Mouse (Mus musculus): ENCODE measurements around the gene Fam57b. TPM values are rescaled to one million over a fixed set of nuclear protein-coding genes. Genes with fewer than 3 reads are reported as not detected.

Gene Fam57b
- polyA plus RNA-seq, 1 experiment from 2014 or later, result 52.8 TPM

GRCm38 (mm10) chr7:126847421-126848398 is 50.2 kb downstream of the Fam57b start:
- Histone ChIP-seq H3K27ac (ENCODE audit: low read depth, low read length) (peak overlapping the region; percentile 54; the same call in 1 of the 2 replicates), H3K36me3 (ENCODE audit: control insufficient read depth, insufficient read depth, low read length) (peaks cover 6% of the 10 kb centered on the region; the same call in 1 of the 2 replicates), H3K9me3 (ENCODE audit: control insufficient read depth, low read length) (no peaks in the 10 kb centered on the region), H3K9ac (ENCODE audit: low read depth, low read length) (peak overlapping the region; percentile 81), H3K4me3 (ENCODE audit: low read length) (peak overlapping the region; percentile 61), H3K27me3 (replicated peaks; ENCODE audit: control insufficient read depth, insufficient read depth, low read length) (0 out of 2 replicates have a peak, but pooled peaks cover 2% of the 10 kb centered on the region), H3K4me2 (ENCODE audit: low read length) (peak overlapping the region; percentile 99), H3K4me1 (ENCODE audit: control insufficient read depth, insufficient read depth, low read depth, low read length) (peaks cover 13% of the 10 kb centered on the region)
- under 1% methylated on average over 53 of the region's 74 CpGs for WGBS
- ATAC-seq, result peak; percentile 55

GRCm38 (mm10) chr7:126848794-126849193 is 51.3 kb downstream of the Fam57b start:
- H3K4me2 ChIP-seq (ENCODE audit: low read length), result peak overlapping the region; percentile 99
- H3K4me1 ChIP-seq (ENCODE audit: control insufficient read depth, insufficient read depth, low read depth, low read length), result peaks cover 13% of the 10 kb centered on the region
- 0 out of 2 replicates have a peak, but pooled peaks cover 2% of the 10 kb centered on the region for H3K27me3 ChIP-seq (replicated peaks; ENCODE audit: control insufficient read depth, insufficient read depth, low read length)
- peaks cover 10% of the 10 kb centered on the region; the same call in 1 of the 2 replicates for H3K36me3 ChIP-seq (ENCODE audit: control insufficient read depth, insufficient read depth, low read length)
- H3K27ac ChIP-seq (ENCODE audit: low read depth, low read length), result peak overlapping the region; percentile 62; the same call in 1 of the 2 replicates
- no peaks in the 10 kb centered on the region for H3K9me3 ChIP-seq (ENCODE audit: control insufficient read depth, low read length)
- peak overlapping the region; percentile 61 for H3K4me3 ChIP-seq (ENCODE audit: low read length)
- peak overlapping the region; percentile 81 for H3K9ac ChIP-seq (ENCODE audit: low read depth, low read length)
- WGBS, result 19% methylated on average over 10 of the region's 10 CpGs
- peak; percentile 28 for ATAC-seq

GRCm38 (mm10) chr7:126850161-126850560 is 52.7 kb downstream of the Fam57b start:
- Histone ChIP-seq H3K4me3 (ENCODE audit: low read length) (no peak overlapping the region), H3K27ac (ENCODE audit: low read depth, low read length) (no peak overlapping the region), H3K27me3 (replicated peaks; ENCODE audit: control insufficient read depth, insufficient read depth, low read length) (0 out of 2 replicates have a peak, but pooled peaks cover 2% of the 10 kb centered on the region), H3K4me2 (ENCODE audit: low read length) (no peak overlapping the region), H3K4me1 (ENCODE audit: control insufficient read depth, insufficient read depth, low read depth, low read length) (peaks cover 13% of the 10 kb centered on the region), H3K9me3 (ENCODE audit: control insufficient read depth, low read length) (no peaks in the 10 kb centered on the region), H3K36me3 (ENCODE audit: control insufficient read depth, insufficient read depth, low read length) (peaks cover 12% of the 10 kb centered on the region; the same call in 1 of the 2 replicates), H3K9ac (ENCODE audit: low read depth, low read length) (no peak overlapping the region)
- 87% methylated on average over 6 of the region's 6 CpGs for WGBS
- ATAC-seq, result no peak

- Histone ChIP-seq H3K9ac (ENCODE audit: low read depth, low read length) (no peak overlapping the region), H3K4me1 (ENCODE audit: control insufficient read depth, insufficient read depth, low read depth, low read length) (peaks cover 13% of the 10 kb centered on the region), H3K36me3 (ENCODE audit: control insufficient read depth, insufficient read depth, low read length) (peaks cover 17% of the 10 kb centered on the region; the same call in 1 of the 2 replicates), H3K27me3 (replicated peaks; ENCODE audit: control insufficient read depth, insufficient read depth, low read length) (0 out of 2 replicates have a peak, but pooled peaks cover 2% of the 10 kb centered on the region), H3K9me3 (ENCODE audit: control insufficient read depth, low read length) (no peaks in the 10 kb centered on the region), H3K27ac (ENCODE audit: low read depth, low read length) (no peak overlapping the region), H3K4me2 (ENCODE audit: low read length) (no peak overlapping the region), H3K4me3 (ENCODE audit: low read length) (no peak overlapping the region)
- ATAC-seq, result no peak
- WGBS, result 47% methylated on average over 12 of the region's 12 CpGs
Measured at GRCm38 (mm10) chr7:126851192-126851591, 53.7 kb downstream of the Fam57b start.

GRCm38 (mm10) chr7:126853454-126853853 is 56.0 kb downstream of the Fam57b start:
- peaks cover 3% of the 10 kb centered on the region for H3K4me1 ChIP-seq (ENCODE audit: control insufficient read depth, insufficient read depth, low read depth, low read length)
- 91% methylated on average over 5 of the region's 5 CpGs for WGBS
- H3K9me3 ChIP-seq (ENCODE audit: control insufficient read depth, low read length), result no peaks in the 10 kb centered on the region
- no peak overlapping the region for H3K4me3 ChIP-seq (ENCODE audit: low read length)
- H3K36me3 ChIP-seq (ENCODE audit: control insufficient read depth, insufficient read depth, low read length), result peaks cover 23% of the 10 kb centered on the region; the same call in 1 of the 2 replicates
- ATAC-seq, result no peak
- H3K27me3 ChIP-seq (replicated peaks; ENCODE audit: control insufficient read depth, insufficient read depth, low read length), result 0 out of 2 replicates have a peak, but pooled peaks cover 2% of the 10 kb centered on the region
- H3K4me2 ChIP-seq (ENCODE audit: low read length), result no peak overlapping the region
- no peak overlapping the region for H3K27ac ChIP-seq (ENCODE audit: low read depth, low read length)
- H3K9ac ChIP-seq (ENCODE audit: low read depth, low read length), result no peak overlapping the region

GRCm38 (mm10) chr7:126855641-126856040 is 58.2 kb downstream of the Fam57b start:
- peaks cover under 1% of the 10 kb centered on the region; the same call in 1 of the 2 replicates for H3K4me1 ChIP-seq (ENCODE audit: control insufficient read depth, insufficient read depth, low read depth, low read length)
- 76% methylated on average over 3 of the region's 3 CpGs for WGBS
- no peak overlapping the region for H3K9ac ChIP-seq (ENCODE audit: low read depth, low read length)
- H3K36me3 ChIP-seq (ENCODE audit: control insufficient read depth, insufficient read depth, low read length), result peaks cover 23% of the 10 kb centered on the region; the same call in 1 of the 2 replicates
- H3K9me3 ChIP-seq (ENCODE audit: control insufficient read depth, low read length), result no peaks in the 10 kb centered on the region
- no peak overlapping the region for H3K27ac ChIP-seq (ENCODE audit: low read depth, low read length)
- no peaks in the 10 kb centered on the region for H3K27me3 ChIP-seq (replicated peaks; ENCODE audit: control insufficient read depth, insufficient read depth, low read length)
- no peak for ATAC-seq
- H3K4me2 ChIP-seq (ENCODE audit: low read length), result no peak overlapping the region
- no peak overlapping the region for H3K4me3 ChIP-seq (ENCODE audit: low read length)

- Histone ChIP-seq H3K27ac (ENCODE audit: low read depth, low read length) (no peak overlapping the region), H3K4me1 (ENCODE audit: control insufficient read depth, insufficient read depth, low read depth, low read length) (peaks cover 8% of the 10 kb centered on the region), H3K27me3 (replicated peaks; ENCODE audit: control insufficient read depth, insufficient read depth, low read length) (no peaks in the 10 kb centered on the region), H3K9ac (ENCODE audit: low read depth, low read length) (no peak overlapping the region), H3K4me3 (ENCODE audit: low read length) (no peak overlapping the region), H3K9me3 (ENCODE audit: control insufficient read depth, low read length) (no peaks in the 10 kb centered on the region), H3K36me3 (ENCODE audit: control insufficient read depth, insufficient read depth, low read length) (peaks cover 21% of the 10 kb centered on the region; the same call in 1 of the 2 replicates), H3K4me2 (ENCODE audit: low read length) (no peak overlapping the region)
- ATAC-seq, result no peak
- 81% methylated on average over 9 of the region's 9 CpGs for WGBS
Measured at GRCm38 (mm10) chr7:126856741-126857420, 59.4 kb downstream of the Fam57b start.

GRCm38 (mm10) chr7:126860987-126861386 is 63.5 kb downstream of the Fam57b start:
- peak overlapping the region; percentile 57 for H3K4me3 ChIP-seq (ENCODE audit: low read length)
- ATAC-seq, result no peak
- peak overlapping the region; percentile 68 for H3K9ac ChIP-seq (ENCODE audit: low read depth, low read length)
- no peak overlapping the region for H3K27ac ChIP-seq (ENCODE audit: low read depth, low read length)
- peak overlapping the region; percentile 83 for H3K4me2 ChIP-seq (ENCODE audit: low read length)
- peaks cover 22% of the 10 kb centered on the region for H3K4me1 ChIP-seq (ENCODE audit: control insufficient read depth, insufficient read depth, low read depth, low read length)
- WGBS, result 70% methylated on average over 5 of the region's 5 CpGs
- H3K9me3 ChIP-seq (ENCODE audit: control insufficient read depth, low read length), result no peaks in the 10 kb centered on the region
- no peaks in the 10 kb centered on the region for H3K27me3 ChIP-seq (replicated peaks; ENCODE audit: control insufficient read depth, insufficient read depth, low read length)
- H3K36me3 ChIP-seq (ENCODE audit: control insufficient read depth, insufficient read depth, low read length), result peaks cover 18% of the 10 kb centered on the region

All from hindbrain, embryonic 16.5 days (tissue).